Mouse (Mus musculus): Measurements from ENCODE around the gene Vgll4. TPM values are rescaled to one million over a fixed set of nuclear protein-coding genes. Genes with fewer than 3 reads are reported as not detected.

The Vgll4 gene
- polyA plus RNA-seq, 1 experiment, result 0.35 TPM

- no peaks in the 10 kb centered on the region for H3K9me3 ChIP-seq (ENCODE audit: control insufficient read depth, low read length)
- no peaks in the 10 kb centered on the region for H3K27me3 ChIP-seq (ENCODE audit: control insufficient read depth)
- TF ChIP-seq TAL1 (IDR thresholded peaks at IDR 0.05; ENCODE audit: low read length) (no peak), GATA1 (IDR thresholded peaks at IDR 0.05; ENCODE audit: low read length) (no peak)
- H3K4me3 ChIP-seq (replicated peaks), result no peak overlapping the region
- H3K36me3 ChIP-seq (ENCODE audit: control insufficient read depth), result no peaks in the 10 kb centered on the region
- H3K4me1 ChIP-seq (ENCODE audit: control insufficient read depth), result no peaks in the 10 kb centered on the region
Measured at GRCm38 (mm10) chr6:114987966-114988618, 18.3 kb upstream of the Vgll4 start.

DNA sequence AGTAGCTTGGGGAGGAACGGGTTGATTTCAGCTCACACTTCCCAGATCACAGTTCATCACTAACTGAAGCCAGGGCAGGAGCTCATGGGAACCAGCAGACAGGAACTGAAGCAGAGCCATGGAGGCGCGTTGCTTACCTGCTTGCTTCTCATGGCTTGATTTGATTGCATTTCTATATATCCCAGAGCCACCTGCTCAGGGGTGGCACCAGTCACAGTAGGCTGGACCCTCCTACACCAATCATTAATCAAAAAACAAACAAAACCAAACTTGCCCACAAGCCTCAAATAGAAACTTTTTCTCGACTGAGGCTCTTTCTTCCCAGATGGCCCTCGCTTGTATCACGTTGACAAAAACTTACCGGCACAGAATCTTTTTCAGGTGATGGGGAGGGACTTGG, 12.9 kb upstream of the Vgll4 start:
- Histone ChIP-seq H3K4me1 (ENCODE audit: control insufficient read depth) (no peaks in the 10 kb centered on the region), H3K36me3 (ENCODE audit: control insufficient read depth) (no peaks in the 10 kb centered on the region), H3K27me3 (ENCODE audit: control insufficient read depth) (no peaks in the 10 kb centered on the region), H3K4me3 (replicated peaks) (no peak overlapping the region), H3K9me3 (ENCODE audit: control insufficient read depth, low read length) (no peaks in the 10 kb centered on the region)
- TF ChIP-seq GATA1 (IDR thresholded peaks at IDR 0.05; ENCODE audit: low read length) (no peak), TAL1 (IDR thresholded peaks at IDR 0.05; ENCODE audit: low read length) (no peak)

DNA sequence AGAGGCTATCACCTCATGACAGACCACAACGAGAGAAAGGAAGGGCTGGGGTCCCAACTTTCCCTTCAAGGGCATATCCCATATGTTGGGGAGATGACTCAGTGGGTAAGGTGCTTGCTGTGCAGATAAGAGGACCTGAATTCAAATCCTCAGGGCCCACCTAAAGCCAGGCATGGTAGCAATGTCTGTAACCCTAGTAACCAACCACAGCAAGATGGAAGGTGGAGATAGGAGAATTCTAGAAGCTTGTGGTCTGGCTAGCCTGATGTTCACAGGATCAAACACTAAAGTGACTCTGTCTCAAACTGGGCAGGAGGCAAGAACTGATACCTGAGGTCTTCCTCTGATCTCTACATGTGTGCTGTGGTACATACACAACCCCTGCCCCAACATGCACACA, 9.9 kb upstream of the Vgll4 start:
- H3K4me1 ChIP-seq (ENCODE audit: control insufficient read depth), result no peaks in the 10 kb centered on the region
- H3K27me3 ChIP-seq (ENCODE audit: control insufficient read depth), result no peaks in the 10 kb centered on the region
- no peaks in the 10 kb centered on the region for H3K9me3 ChIP-seq (ENCODE audit: control insufficient read depth, low read length)
- no peak for TF ChIP-seq GATA1 (IDR thresholded peaks at IDR 0.05; ENCODE audit: low read length)
- no peak for TF ChIP-seq TAL1 (IDR thresholded peaks at IDR 0.05; ENCODE audit: low read length)
- no peak overlapping the region for H3K4me3 ChIP-seq (replicated peaks)
- H3K36me3 ChIP-seq (ENCODE audit: control insufficient read depth), result no peaks in the 10 kb centered on the region

DNA sequence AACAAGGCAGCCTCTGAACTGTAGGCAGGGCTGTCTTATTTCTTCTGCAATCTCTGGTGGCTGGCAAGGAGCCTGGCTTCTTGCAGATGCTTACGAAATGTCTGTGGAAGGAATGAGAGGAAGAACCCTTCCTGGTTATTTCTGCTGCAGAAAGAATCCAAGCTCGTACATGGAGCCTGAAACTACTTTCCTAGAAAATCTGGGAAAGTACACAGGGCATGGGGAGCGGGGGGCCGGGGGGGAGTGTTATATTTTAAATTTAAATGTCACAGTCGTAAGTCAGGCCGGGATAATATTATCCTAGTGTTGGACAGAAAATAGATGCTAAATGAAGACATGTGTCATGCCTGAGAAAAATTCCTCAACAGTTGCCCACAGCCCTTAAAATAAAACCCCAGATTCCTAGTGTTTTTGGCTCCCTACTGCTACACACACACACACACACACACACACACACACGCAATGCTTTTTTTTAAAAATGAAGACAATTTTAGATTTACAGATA, 7.2 kb upstream of the Vgll4 start:
- Histone ChIP-seq H3K9me3 (ENCODE audit: control insufficient read depth, low read length) (no peaks in the 10 kb centered on the region), H3K4me3 (replicated peaks) (no peak overlapping the region), H3K4me1 (ENCODE audit: control insufficient read depth) (no peaks in the 10 kb centered on the region), H3K27me3 (ENCODE audit: control insufficient read depth) (no peaks in the 10 kb centered on the region; the same call in 1 of the 2 replicates), H3K36me3 (ENCODE audit: control insufficient read depth) (no peaks in the 10 kb centered on the region)
- no peak for TF ChIP-seq GATA1 (IDR thresholded peaks at IDR 0.05; ENCODE audit: low read length)
- no peak for TF ChIP-seq TAL1 (IDR thresholded peaks at IDR 0.05; ENCODE audit: low read length)

- Histone ChIP-seq H3K4me3 (replicated peaks) (no peak overlapping the region), H3K4me1 (ENCODE audit: control insufficient read depth) (peaks cover 5% of the 10 kb centered on the region), H3K36me3 (ENCODE audit: control insufficient read depth) (no peaks in the 10 kb centered on the region), H3K27me3 (ENCODE audit: control insufficient read depth) (peaks cover 19% of the 10 kb centered on the region), H3K9me3 (ENCODE audit: control insufficient read depth, low read length) (peaks cover 2% of the 10 kb centered on the region; the same call in 1 of the 2 replicates)
- TF ChIP-seq TAL1 (IDR thresholded peaks at IDR 0.05; ENCODE audit: low read length) (no peak), GATA1 (IDR thresholded peaks at IDR 0.05; ENCODE audit: low read length) (no peak)
Measured at GRCm38 (mm10) chr6:114974331-114974730, 4.5 kb upstream of the Vgll4 start.

DNA sequence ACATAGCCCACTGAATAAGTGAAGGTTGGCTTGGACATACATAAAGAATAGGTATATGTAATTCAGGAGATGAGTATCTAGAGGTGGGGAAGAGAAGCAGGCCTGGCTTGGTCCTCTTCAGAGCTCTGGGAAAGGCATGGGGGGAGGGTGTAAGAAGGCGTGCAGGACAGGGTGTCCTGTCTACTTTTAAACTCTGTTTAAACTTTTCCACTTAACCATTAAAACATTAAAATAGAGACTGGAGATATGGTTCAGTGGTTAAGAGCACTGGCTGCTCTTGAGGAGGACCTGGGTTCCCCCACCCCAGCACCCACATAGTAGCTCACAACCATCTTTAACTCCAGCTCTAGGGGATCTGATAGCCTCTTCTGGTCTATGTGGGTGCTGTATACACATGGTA, 3.2 kb upstream of the Vgll4 start:
- H3K4me1 ChIP-seq (ENCODE audit: control insufficient read depth), result peaks cover 15% of the 10 kb centered on the region
- TF ChIP-seq TAL1 (IDR thresholded peaks at IDR 0.05; ENCODE audit: low read length) (no peak), GATA1 (IDR thresholded peaks at IDR 0.05; ENCODE audit: low read length) (no peak)
- H3K27me3 ChIP-seq (ENCODE audit: control insufficient read depth), result peaks cover 32% of the 10 kb centered on the region
- no peak overlapping the region for H3K4me3 ChIP-seq (replicated peaks)
- peaks cover 4% of the 10 kb centered on the region; the same call in 1 of the 2 replicates for H3K9me3 ChIP-seq (ENCODE audit: control insufficient read depth, low read length)
- no peaks in the 10 kb centered on the region for H3K36me3 ChIP-seq (ENCODE audit: control insufficient read depth)

DNA sequence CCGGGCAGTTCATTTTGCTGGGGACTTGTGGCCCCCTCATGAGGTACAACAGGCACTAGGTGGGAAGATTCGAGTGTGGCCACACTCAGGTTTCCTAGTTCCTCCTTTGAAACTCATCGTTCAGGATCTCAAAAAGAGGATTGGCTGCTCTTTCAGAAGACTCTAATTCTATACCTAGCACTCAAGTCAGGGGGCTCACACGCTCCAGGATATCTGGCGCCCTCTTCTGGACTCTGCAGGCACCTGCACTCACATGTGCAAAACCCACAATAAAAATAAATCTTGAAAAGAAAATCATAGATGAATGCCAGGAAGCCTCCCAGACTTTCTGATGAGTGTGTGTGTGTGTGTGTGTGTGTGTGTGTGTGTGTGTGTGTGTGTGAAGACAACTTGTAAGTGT, 1.1 kb upstream of the Vgll4 start:
- H3K4me3 ChIP-seq (replicated peaks), result no peak overlapping the region
- peaks cover 15% of the 10 kb centered on the region for H3K4me1 ChIP-seq (ENCODE audit: control insufficient read depth)
- H3K27me3 ChIP-seq (ENCODE audit: control insufficient read depth), result peaks cover 48% of the 10 kb centered on the region
- no peak for TF ChIP-seq GATA1 (IDR thresholded peaks at IDR 0.05; ENCODE audit: low read length)
- no peak for TF ChIP-seq TAL1 (IDR thresholded peaks at IDR 0.05; ENCODE audit: low read length)
- H3K36me3 ChIP-seq (ENCODE audit: control insufficient read depth), result no peaks in the 10 kb centered on the region
- peaks cover 4% of the 10 kb centered on the region; the same call in 1 of the 2 replicates for H3K9me3 ChIP-seq (ENCODE audit: control insufficient read depth, low read length)

GRCm38 (mm10) chr6:114970386-114970785, 592 bp upstream of the Vgll4 start:
- no peak overlapping the region for H3K4me3 ChIP-seq (replicated peaks)
- H3K4me1 ChIP-seq (ENCODE audit: control insufficient read depth), result peaks cover 15% of the 10 kb centered on the region
- peaks cover 52% of the 10 kb centered on the region for H3K27me3 ChIP-seq (ENCODE audit: control insufficient read depth)
- no peaks in the 10 kb centered on the region for H3K36me3 ChIP-seq (ENCODE audit: control insufficient read depth)
- TF ChIP-seq GATA1 (IDR thresholded peaks at IDR 0.05; ENCODE audit: low read length) (no peak), TAL1 (IDR thresholded peaks at IDR 0.05; ENCODE audit: low read length) (no peak)
- peaks cover 4% of the 10 kb centered on the region; the same call in 1 of the 2 replicates for H3K9me3 ChIP-seq (ENCODE audit: control insufficient read depth, low read length)

DNA sequence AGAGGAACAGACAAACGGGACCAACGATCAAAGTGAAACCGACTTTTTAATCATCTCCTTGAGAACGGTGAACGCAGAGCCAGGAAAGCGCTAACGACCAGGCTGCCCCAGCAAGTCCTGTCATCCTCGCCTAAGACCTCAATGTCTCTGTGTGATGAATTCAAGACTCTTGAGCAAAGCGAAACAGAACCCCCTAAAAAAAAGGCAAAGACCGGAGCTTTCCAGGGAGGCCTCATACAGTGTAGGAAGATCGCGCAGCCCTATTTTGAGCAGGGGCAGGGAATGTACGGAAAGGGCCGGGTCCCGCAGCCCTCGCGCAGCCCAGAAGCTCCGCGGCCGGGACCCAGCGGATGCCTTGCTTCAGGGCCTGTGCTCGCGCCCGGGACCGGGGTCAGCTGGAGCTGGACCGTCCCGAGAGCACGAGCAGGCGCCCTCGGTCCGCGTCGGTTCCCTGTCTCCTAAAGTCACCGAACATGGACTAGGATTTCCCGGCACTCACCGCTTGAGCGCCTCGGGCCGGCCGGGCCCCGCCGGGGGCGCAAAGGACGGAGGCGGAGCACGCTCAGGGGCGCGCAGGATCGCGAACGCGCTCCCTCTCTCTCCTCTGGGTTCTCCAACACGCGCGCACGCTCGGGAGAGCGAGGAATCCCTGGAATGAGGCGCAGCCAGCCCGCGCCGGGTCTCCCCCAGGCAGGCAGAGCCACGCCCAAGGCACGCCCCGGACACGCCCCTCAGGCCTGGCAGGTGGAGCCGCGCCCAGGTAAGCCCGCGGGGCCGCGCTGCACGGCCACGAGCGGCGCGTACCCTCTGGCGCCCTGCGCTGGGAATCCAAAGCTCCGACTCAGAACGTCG, 1.2 kb downstream of the Vgll4 start:
- Histone ChIP-seq H3K36me3 (ENCODE audit: control insufficient read depth) (no peaks in the 10 kb centered on the region), H3K9me3 (ENCODE audit: control insufficient read depth, low read length) (peaks cover 4% of the 10 kb centered on the region; the same call in 1 of the 2 replicates), H3K4me1 (ENCODE audit: control insufficient read depth) (peaks cover 15% of the 10 kb centered on the region), H3K27me3 (ENCODE audit: control insufficient read depth) (peaks cover 54% of the 10 kb centered on the region), H3K4me3 (replicated peaks) (peak overlapping the region; percentile 54)
- TF ChIP-seq GATA1 (IDR thresholded peaks at IDR 0.05; ENCODE audit: low read length), result no peak
- TF ChIP-seq TAL1 (IDR thresholded peaks at IDR 0.05; ENCODE audit: low read length), result no peak

All from erythroblast, embryonic 14.5 days (primary cell).